Mouse (Mus musculus) liver, postnatal 0 days (tissue): Measurements from ENCODE around the gene Sae1.

ENCODE experiments used
- CTCF ChIP-seq: sonication (generic); IDR thresholded peaks from 2 replicates; pipeline ENCODE4 v1.5.1; 2016; ENCODE audit warnings: antibody characterized with exemption, low read depth
- EP300 ChIP-seq: IDR thresholded peaks from 2 replicates; pipeline ENCODE4 v1.6.1; 2016; ENCODE audit warnings: antibody characterized with exemption, low read depth, mild to moderate bottlenecking

DNA sequence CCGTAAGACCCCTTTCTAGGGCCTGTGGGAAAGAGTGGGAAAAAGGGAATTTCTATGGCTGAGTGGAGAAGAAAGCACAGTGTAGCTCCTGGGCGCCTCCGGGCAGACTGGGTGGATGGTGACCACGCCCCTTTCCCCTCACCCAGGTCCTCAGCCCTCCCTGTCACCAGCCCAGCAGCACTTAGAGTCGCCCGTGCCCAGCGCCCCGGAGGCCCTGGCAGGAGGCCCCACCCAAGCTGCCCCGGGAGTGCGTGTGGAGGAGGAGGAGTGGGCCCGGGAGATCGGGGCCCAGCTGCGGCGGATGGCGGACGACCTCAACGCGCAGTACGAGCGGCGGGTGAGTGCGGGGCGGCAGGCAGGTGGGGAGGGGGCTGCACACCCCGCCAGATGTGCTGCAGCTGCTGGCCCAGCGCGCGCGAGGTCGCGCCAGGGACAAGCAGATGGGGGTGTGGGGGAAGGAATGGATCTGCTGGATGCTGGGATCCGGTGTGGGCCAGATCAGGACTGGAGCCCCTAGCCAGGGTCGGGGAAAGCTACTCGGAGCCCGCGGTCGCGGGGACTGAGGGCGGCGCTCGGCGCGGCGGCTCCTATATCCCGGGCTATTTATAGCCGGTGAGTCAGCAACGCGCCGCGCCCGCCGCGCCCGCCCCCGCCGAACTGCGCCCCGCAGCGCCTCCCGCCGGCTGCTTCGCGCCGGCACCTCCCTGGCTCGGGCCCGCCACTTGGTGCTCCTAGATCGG lies 74.0 kb downstream of the Sae1 start:
- no peak; the same call in 1 of the 2 replicates for TF ChIP-seq CTCF
- TF ChIP-seq EP300 = no peak
